Mouse (Mus musculus): Measurements from ENCODE around the gene Invs.

The Invs gene

GRCm38 (mm10) chr4:48268127-48268526, 11.4 kb upstream of the Invs start:
- Histone ChIP-seq H3K36me3 (ENCODE audit: insufficient read depth, low read length) (no peaks in the 10 kb centered on the region), H3K4me3 (replicated peaks; ENCODE audit: low read length) (no peak overlapping the region), H3K4me1 (replicated peaks; ENCODE audit: low read depth, low read length) (peaks cover 16% of the 10 kb centered on the region), H3K9me3 (ENCODE audit: low read length) (no peaks in the 10 kb centered on the region), H3K27me3 (ENCODE audit: insufficient read depth, low read length) (peaks cover 5% of the 10 kb centered on the region; the same call in 1 of the 2 replicates)
- TF ChIP-seq CTCF (conservative IDR thresholded peaks at IDR 0.05; ENCODE audit: low read length) (no peak), NANOG (IDR thresholded peaks at IDR 0.05; ENCODE audit: borderline replicate concordance, low read length) (no peak), POU5F1 (IDR thresholded peaks at IDR 0.05; ENCODE audit: borderline replicate concordance, low read length) (no peak)

- no peak for TF ChIP-seq CTCF (conservative IDR thresholded peaks at IDR 0.05; ENCODE audit: low read length)
- TF ChIP-seq NANOG (IDR thresholded peaks at IDR 0.05; ENCODE audit: borderline replicate concordance, low read length), result no peak
- TF ChIP-seq POU5F1 (IDR thresholded peaks at IDR 0.05; ENCODE audit: borderline replicate concordance, low read length), result no peak
- Histone ChIP-seq H3K36me3 (ENCODE audit: insufficient read depth, low read length) (no peaks in the 10 kb centered on the region), H3K4me3 (replicated peaks; ENCODE audit: low read length) (no peak overlapping the region), H3K4me1 (replicated peaks; ENCODE audit: low read depth, low read length) (peaks cover 19% of the 10 kb centered on the region), H3K9me3 (ENCODE audit: low read length) (no peaks in the 10 kb centered on the region), H3K27me3 (ENCODE audit: insufficient read depth, low read length) (peaks cover 11% of the 10 kb centered on the region; the same call in 1 of the 2 replicates)
Measured at GRCm38 (mm10) chr4:48270532-48270931, 9.0 kb upstream of the Invs start.

- Histone ChIP-seq H3K9me3 (ENCODE audit: low read length) (no peaks in the 10 kb centered on the region), H3K4me3 (replicated peaks; ENCODE audit: low read length) (no peak overlapping the region)
Measured at GRCm38 (mm10) chr4:48271838-48272237, 7.7 kb upstream of the Invs start.

GRCm38 (mm10) chr4:48273119-48273829, 6.3 kb upstream of the Invs start:
- H3K4me3 ChIP-seq (replicated peaks; ENCODE audit: low read length), result no peak overlapping the region
- H3K27me3 ChIP-seq (ENCODE audit: insufficient read depth, low read length), result peaks cover 11% of the 10 kb centered on the region; the same call in 1 of the 2 replicates
- no peaks in the 10 kb centered on the region for H3K36me3 ChIP-seq (ENCODE audit: insufficient read depth, low read length)
- TF ChIP-seq NANOG (IDR thresholded peaks at IDR 0.05; ENCODE audit: borderline replicate concordance, low read length), result no peak
- no peak for TF ChIP-seq CTCF (conservative IDR thresholded peaks at IDR 0.05; ENCODE audit: low read length)
- TF ChIP-seq POU5F1 (IDR thresholded peaks at IDR 0.05; ENCODE audit: borderline replicate concordance, low read length), result no peak
- peaks cover 21% of the 10 kb centered on the region for H3K4me1 ChIP-seq (replicated peaks; ENCODE audit: low read depth, low read length)
- no peaks in the 10 kb centered on the region for H3K9me3 ChIP-seq (ENCODE audit: low read length)

More at GRCm38 (mm10) chr4:48271838-48272237, 7.7 kb upstream of the Invs start:
- peaks cover 11% of the 10 kb centered on the region; the same call in 1 of the 2 replicates for H3K27me3 ChIP-seq (ENCODE audit: insufficient read depth, low read length)
- H3K4me1 ChIP-seq (replicated peaks; ENCODE audit: low read depth, low read length), result peaks cover 19% of the 10 kb centered on the region
- H3K36me3 ChIP-seq (ENCODE audit: insufficient read depth, low read length), result no peaks in the 10 kb centered on the region
- TF ChIP-seq CTCF (conservative IDR thresholded peaks at IDR 0.05; ENCODE audit: low read length) (no peak), NANOG (IDR thresholded peaks at IDR 0.05; ENCODE audit: borderline replicate concordance, low read length) (peak; percentile 61; the same call in 1 of the 2 replicates)

GRCm38 (mm10) chr4:48275736-48276135, 3.8 kb upstream of the Invs start:
- no peak overlapping the region for H3K4me3 ChIP-seq (replicated peaks; ENCODE audit: low read length)
- peaks cover 32% of the 10 kb centered on the region for H3K4me1 ChIP-seq (replicated peaks; ENCODE audit: low read depth, low read length)
- H3K36me3 ChIP-seq (ENCODE audit: insufficient read depth, low read length), result no peaks in the 10 kb centered on the region
- no peaks in the 10 kb centered on the region for H3K9me3 ChIP-seq (ENCODE audit: low read length)
- 0 out of 2 replicates have a peak, but pooled peaks cover 6% of the 10 kb centered on the region for H3K27me3 ChIP-seq (ENCODE audit: insufficient read depth, low read length)
- TF ChIP-seq NANOG (IDR thresholded peaks at IDR 0.05; ENCODE audit: borderline replicate concordance, low read length) (no peak), POU5F1 (IDR thresholded peaks at IDR 0.05; ENCODE audit: borderline replicate concordance, low read length) (no peak), CTCF (conservative IDR thresholded peaks at IDR 0.05; ENCODE audit: low read length) (no peak)

GRCm38 (mm10) chr4:48277011-48277410, 2.5 kb upstream of the Invs start:
- Histone ChIP-seq H3K36me3 (ENCODE audit: insufficient read depth, low read length) (no peaks in the 10 kb centered on the region), H3K4me3 (replicated peaks; ENCODE audit: low read length) (no peak overlapping the region), H3K27me3 (ENCODE audit: insufficient read depth, low read length) (0 out of 2 replicates have a peak, but pooled peaks cover 6% of the 10 kb centered on the region), H3K4me1 (replicated peaks; ENCODE audit: low read depth, low read length) (peaks cover 24% of the 10 kb centered on the region), H3K9me3 (ENCODE audit: low read length) (no peaks in the 10 kb centered on the region)
- TF ChIP-seq CTCF (conservative IDR thresholded peaks at IDR 0.05; ENCODE audit: low read length), result no peak
- no peak for TF ChIP-seq NANOG (IDR thresholded peaks at IDR 0.05; ENCODE audit: borderline replicate concordance, low read length)
- TF ChIP-seq POU5F1 (IDR thresholded peaks at IDR 0.05; ENCODE audit: borderline replicate concordance, low read length), result no peak

- Histone ChIP-seq H3K36me3 (ENCODE audit: insufficient read depth, low read length) (no peaks in the 10 kb centered on the region), H3K4me1 (replicated peaks; ENCODE audit: low read depth, low read length) (peaks cover 16% of the 10 kb centered on the region), H3K27me3 (ENCODE audit: insufficient read depth, low read length) (0 out of 2 replicates have a peak, but pooled peaks cover 5% of the 10 kb centered on the region), H3K9me3 (ENCODE audit: low read length) (no peaks in the 10 kb centered on the region), H3K4me3 (replicated peaks; ENCODE audit: low read length) (peak overlapping the region; percentile 100)
- TF ChIP-seq POU5F1 (IDR thresholded peaks at IDR 0.05; ENCODE audit: borderline replicate concordance, low read length), result no peak
- no peak for TF ChIP-seq CTCF (conservative IDR thresholded peaks at IDR 0.05; ENCODE audit: low read length)
- TF ChIP-seq NANOG (IDR thresholded peaks at IDR 0.05; ENCODE audit: borderline replicate concordance, low read length), result no peak
Measured at GRCm38 (mm10) chr4:48278757-48279497, 633 bp upstream of the Invs start.

GRCm38 (mm10) chr4:48281121-48281520, 1.6 kb downstream of the Invs start:
- no peak for TF ChIP-seq POU5F1 (IDR thresholded peaks at IDR 0.05; ENCODE audit: borderline replicate concordance, low read length)
- TF ChIP-seq CTCF (conservative IDR thresholded peaks at IDR 0.05; ENCODE audit: low read length), result no peak
- TF ChIP-seq NANOG (IDR thresholded peaks at IDR 0.05; ENCODE audit: borderline replicate concordance, low read length), result no peak
- Histone ChIP-seq H3K27me3 (ENCODE audit: insufficient read depth, low read length) (no peaks in the 10 kb centered on the region), H3K9me3 (ENCODE audit: low read length) (no peaks in the 10 kb centered on the region), H3K36me3 (ENCODE audit: insufficient read depth, low read length) (no peaks in the 10 kb centered on the region), H3K4me3 (replicated peaks; ENCODE audit: low read length) (no peak overlapping the region), H3K4me1 (replicated peaks; ENCODE audit: low read depth, low read length) (peaks cover 13% of the 10 kb centered on the region)
